Mouse (Mus musculus) forebrain, embryonic 13.5 days (tissue): ENCODE results near the gene Pla2g2f. TPM values are rescaled to one million over a fixed set of nuclear protein-coding genes. Genes with fewer than 3 reads are reported as not detected.

Experiments used
- polyA plus RNA-seq: library from polyadenylated mRNA; unstranded; fragments of >200 nt; fragmentation: Nextera tagmentation; extraction: Ambion mirVana; gene quantifications from 2 replicates; pipeline ENCODE4 v1.2.1, GENCODE M21; 2015

The Pla2g2f gene
- polyA plus RNA-seq, 1 experiment from 2014 or later: not detected

Other genes starting within 250 kb of the Pla2g2f start
- 0.68 and 0.82 TPM in 2 replicates for gene Vwa5b1, start 121.7 kb downstream of the Pla2g2f start, polyA plus RNA-seq
- gene Pla2g2c, start 32.8 kb downstream of the Pla2g2f start, polyA plus RNA-seq: 0.15 and 0.55 TPM in 2 replicates
- 2.3 and 2.4 TPM in 2 replicates for gene Ubxn10, start 20.5 kb downstream of the Pla2g2f start, polyA plus RNA-seq
- gene Pla2g2d, start 18.1 kb upstream of the Pla2g2f start, polyA plus RNA-seq: 0.08 TPM in 1 of 2 replicates, not detected in the other
- 0.26 and 0.42 TPM in 2 replicates for gene Pla2g5, start 105.9 kb upstream of the Pla2g2f start, polyA plus RNA-seq
- gene Gm13030, start 116.3 kb upstream of the Pla2g2f start, polyA plus RNA-seq: not detected in 2 replicates
- not detected in 2 replicates for gene Pla2g2e, start 120.3 kb upstream of the Pla2g2f start, polyA plus RNA-seq
- gene Otud3, start 156.3 kb upstream of the Pla2g2f start, polyA plus RNA-seq: 2.5 and 3.6 TPM in 2 replicates
- gene Rnf186, start 209.5 kb upstream of the Pla2g2f start, polyA plus RNA-seq: 0.57 TPM in 1 of 2 replicates, not detected in the other
- gene Tmco4, start 215.3 kb upstream of the Pla2g2f start, polyA plus RNA-seq: 0.48 and 0.93 TPM in 2 replicates